Comparison of ENCODE assay signal across 8 mouse cellular contexts in the genomic region with DNA sequence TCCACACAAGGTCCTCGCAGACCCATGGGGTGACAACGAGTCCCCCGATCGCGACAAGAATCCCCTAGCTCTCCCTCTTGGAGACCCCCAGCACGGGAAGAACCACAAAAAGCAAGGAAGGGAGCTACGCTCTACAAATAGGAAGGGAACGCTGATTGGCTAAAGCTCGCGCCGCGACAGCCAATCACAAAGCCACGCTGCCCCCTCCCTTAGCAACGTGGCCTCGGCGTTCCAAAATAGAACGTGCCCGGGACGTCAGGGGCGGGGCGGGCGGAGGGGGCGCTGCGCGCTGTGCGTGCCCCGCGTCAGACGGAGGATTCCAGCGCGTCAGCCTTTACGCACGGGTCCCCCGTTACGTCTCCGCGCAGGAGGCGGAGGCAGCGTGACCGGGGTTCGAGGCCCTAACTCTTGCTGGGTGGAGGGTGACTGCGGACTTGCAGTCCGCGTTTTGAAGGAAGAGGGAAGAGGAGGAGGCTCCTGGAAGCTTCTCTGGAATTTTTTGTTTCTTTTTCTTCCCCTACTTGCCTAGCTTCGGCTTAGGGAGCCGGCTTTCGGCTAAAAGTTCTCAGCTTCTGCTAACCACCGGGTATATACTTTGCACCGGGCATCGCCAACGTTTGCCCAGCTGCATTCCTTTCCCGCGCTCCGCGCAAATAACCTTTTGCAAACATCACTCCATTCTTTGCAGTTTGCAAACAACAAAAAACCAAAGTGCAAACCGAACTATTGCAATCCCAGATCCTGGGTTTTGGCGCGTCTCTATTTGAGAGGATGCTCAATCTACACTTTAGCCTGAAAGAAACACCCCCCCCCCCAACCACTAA. TPM values are rescaled to one million over a fixed set of nuclear protein-coding genes. Genes with fewer than 3 reads are reported as not detected.
DNase-seq lines count a peak whose midpoint lies in the region; ATAC-seq and TF ChIP-seq lines count a peak whose summit lies in the region.

No protein-coding gene starts in this region.

- H3K27ac ChIP-seq in embryonic facial prominence, embryonic 13.5 days = peak overlapping the region; percentile 82
- H3K27ac ChIP-seq in heart, adult 2 months = peak overlapping the region; percentile 95
- peak overlapping the region; percentile 77 for H3K27ac ChIP-seq in kidney, adult 2 months (ENCODE audit: insufficient read depth, low read depth, low read length)
- no peak overlapping the region for H3K27ac ChIP-seq in limb, embryonic 11.5 days (replicated peaks; ENCODE audit: low read depth, low read length)
- H3K27ac ChIP-seq in midbrain, embryonic 13.5 days = peak overlapping the region; percentile 49

- H3K4me1 ChIP-seq in embryonic facial prominence, embryonic 13.5 days = peaks cover 36% of the 10 kb centered on the region
- H3K4me1 ChIP-seq in heart, adult 2 months (ENCODE audit: control insufficient read depth, insufficient read depth, low read length) = 0 out of 2 replicates have a peak, but pooled peaks cover 1% of the 10 kb centered on the region
- peaks cover 4% of the 10 kb centered on the region; the same call in 1 of the 2 replicates for H3K4me1 ChIP-seq in kidney, adult 2 months (ENCODE audit: control insufficient read depth, insufficient read depth, low read length)
- peaks cover 9% of the 10 kb centered on the region for H3K4me1 ChIP-seq in limb, embryonic 11.5 days (ENCODE audit: control insufficient read depth, insufficient read depth, low read length)
- peaks cover 39% of the 10 kb centered on the region for H3K4me1 ChIP-seq in midbrain, embryonic 13.5 days (replicated peaks)

- ATAC-seq in embryonic facial prominence, embryonic 13.5 days (ENCODE audit: insufficient number of reproducible peaks, insufficient read depth, low FRiP score, low TSS enrichment, low read depth) = peak; percentile 86
- peak; percentile 81 for ATAC-seq in limb, embryonic 11.5 days (ENCODE audit: insufficient number of reproducible peaks, low FRiP score, low TSS enrichment, low read depth)
- peak; percentile 82 for ATAC-seq in midbrain, embryonic 13.5 days

- no peaks in the 10 kb centered on the region for H3K36me3 ChIP-seq in embryonic facial prominence, embryonic 13.5 days
- H3K36me3 ChIP-seq in heart, adult 2 months (ENCODE audit: control insufficient read depth, insufficient read depth, low read length) = no peaks in the 10 kb centered on the region
- no peaks in the 10 kb centered on the region for H3K36me3 ChIP-seq in kidney, adult 2 months (ENCODE audit: control insufficient read depth, insufficient read depth, low read length)
- H3K36me3 ChIP-seq in limb, embryonic 11.5 days (ENCODE audit: control insufficient read depth, insufficient read depth, low read length) = no peaks in the 10 kb centered on the region
- no peaks in the 10 kb centered on the region for H3K36me3 ChIP-seq in midbrain, embryonic 13.5 days

- peak; percentile 56; the same call in 1 of the 2 replicates for TF ChIP-seq EP300 in heart, adult 2 months (IDR thresholded peaks at IDR 0.05; ENCODE audit: insufficient read depth, low read depth, low read length)

- H3K4me3 ChIP-seq in embryonic facial prominence, embryonic 13.5 days = peak overlapping the region; percentile 66
- peak overlapping the region; percentile 84 for H3K4me3 ChIP-seq in heart, adult 2 months
- peak overlapping the region; percentile 66 for H3K4me3 ChIP-seq in kidney, adult 2 months (ENCODE audit: insufficient read depth, low read depth, low read length)
- H3K4me3 ChIP-seq in limb, embryonic 11.5 days (ENCODE audit: low read depth, low read length) = peak overlapping the region; percentile 57
- peak overlapping the region; percentile 49 for H3K4me3 ChIP-seq in midbrain, embryonic 13.5 days (replicated peaks)

- H3K4me2 ChIP-seq in embryonic facial prominence, embryonic 13.5 days = peak overlapping the region; percentile 99
- peak overlapping the region; percentile 97 for H3K4me2 ChIP-seq in limb, embryonic 11.5 days (ENCODE audit: low read depth, severe bottlenecking)
- peak overlapping the region; percentile 81 for H3K4me2 ChIP-seq in midbrain, embryonic 13.5 days (replicated peaks)

- intact Hi-C loops in heart, adult 2 months (cut with DNase I) = no loop called here

- DNase-seq in 3T3-L1 (ENCODE audit: low read depth, low spot score) = peak; percentile 88
- DNase-seq in adrenal gland, postnatal 36 days = peak; percentile 98
- DNase-seq in heart, adult 2 months = peak; percentile 97
- DNase-seq in kidney, adult 2 months = peak; percentile 97
- DNase-seq in limb, embryonic 11.5 days (ENCODE audit: low spot score) = peak; percentile 97
- peak; percentile 86 for DNase-seq in spleen, adult 12 weeks (ENCODE audit: low spot score)

- H3K27me3 ChIP-seq in embryonic facial prominence, embryonic 13.5 days = peaks cover 53% of the 10 kb centered on the region
- no peaks in the 10 kb centered on the region for H3K27me3 ChIP-seq in heart, adult 2 months (ENCODE audit: control insufficient read depth, insufficient read depth, low read length)
- H3K27me3 ChIP-seq in kidney, adult 2 months (replicated peaks; ENCODE audit: control insufficient read depth, insufficient read depth, low read length) = no peaks in the 10 kb centered on the region
- H3K27me3 ChIP-seq in limb, embryonic 11.5 days (ENCODE audit: control insufficient read depth, insufficient read depth, low read length) = peaks cover 39% of the 10 kb centered on the region
- peaks cover 66% of the 10 kb centered on the region for H3K27me3 ChIP-seq in midbrain, embryonic 13.5 days

- no peaks in the 10 kb centered on the region for H3K79me2 ChIP-seq in heart, adult 2 months (replicated peaks; ENCODE audit: control insufficient read depth, insufficient read depth, low read length)

- H3K9ac ChIP-seq in embryonic facial prominence, embryonic 13.5 days = peak overlapping the region; percentile 70
- peak overlapping the region; percentile 70 for H3K9ac ChIP-seq in heart, adult 2 months (ENCODE audit: low read depth, low read length)
- H3K9ac ChIP-seq in limb, embryonic 11.5 days (ENCODE audit: low read length) = peak overlapping the region; percentile 9; the same call in 1 of the 2 replicates
- peak overlapping the region; percentile 60 for H3K9ac ChIP-seq in midbrain, embryonic 13.5 days (replicated peaks)

- TF ChIP-seq POLR2A in heart, adult 2 months (IDR thresholded peaks at IDR 0.05; ENCODE audit: insufficient read depth, low read depth, low read length) = peak; percentile 86; the same call in 1 of the 2 replicates
- no peak for TF ChIP-seq POLR2A in kidney, adult 2 months (IDR thresholded peaks at IDR 0.05; ENCODE audit: low read depth, low read length)

- WGBS in embryonic facial prominence, embryonic 13.5 days = under 1% methylated on average over 58 of the region's 58 CpGs
- WGBS in heart, adult 2 months = under 1% methylated on average over 58 of the region's 58 CpGs
- WGBS in kidney, adult 2 months = under 1% methylated on average over 58 of the region's 58 CpGs
- under 1% methylated on average over 58 of the region's 58 CpGs for WGBS in limb, embryonic 11.5 days
- under 1% methylated on average over 58 of the region's 58 CpGs for WGBS in midbrain, embryonic 13.5 days

- no peaks in the 10 kb centered on the region for H3K9me3 ChIP-seq in embryonic facial prominence, embryonic 13.5 days
- H3K9me3 ChIP-seq in limb, embryonic 11.5 days (ENCODE audit: control insufficient read depth, low read length) = no peaks in the 10 kb centered on the region
- H3K9me3 ChIP-seq in midbrain, embryonic 13.5 days = no peaks in the 10 kb centered on the region

- peak; percentile 50 for TF ChIP-seq CTCF in heart, adult 2 months (IDR thresholded peaks at IDR 0.05)
- TF ChIP-seq CTCF in kidney, adult 2 months (conservative IDR thresholded peaks at IDR 0.05; ENCODE audit: insufficient read depth, insufficient read length, low read depth, low read length) = no peak

RNA-seq across cellular contexts. Expression of gene Fosb, which starts 1.2 kb away (rescaled TPM):
- total RNA-seq in adrenal gland, postnatal 36 days (2021) = 10 to 100 TPM; 11.2 to 23.6 TPM
- polyA plus RNA-seq in embryonic facial prominence, embryonic 13.5 days (2015; fragmentation: Nextera tagmentation; extraction: Ambion mirVana) = 0.06 and 0.23 TPM in 2 replicates
- total RNA-seq in heart, adult 2 months (2021) = 1 to 10 TPM in 1 of 2 experiments, under 1 TPM in 1; 0.89 to 1.1 TPM
- polyA plus RNA-seq in heart, adult 2 months (2012; rRNA removed) = 0.94 and 1.1 TPM in 2 replicates
- 0.17 and 0.19 TPM in 2 replicates for polyA plus RNA-seq in kidney, adult 2 months (2012; rRNA removed)
- polyA plus RNA-seq in limb, embryonic 11.5 days (2014; fragmentation: Nextera tagmentation; extraction: Ambion mirVana) = 0.06 TPM in 1 of 2 replicates, not detected in the other
- polyA plus RNA-seq in midbrain, embryonic 13.5 days (2015; fragmentation: Nextera tagmentation; extraction: Ambion mirVana) = not detected in 2 replicates

RNA-seq across cellular contexts. Expression of gene Rtn2, which starts 26.2 kb away (rescaled TPM):
- total RNA-seq in adrenal gland, postnatal 36 days (2021) = 1 to 10 TPM; 4.6 to 5.1 TPM
- polyA plus RNA-seq in embryonic facial prominence, embryonic 13.5 days (2015; fragmentation: Nextera tagmentation; extraction: Ambion mirVana) = 10.2 and 11.7 TPM in 2 replicates
- 100 to 1,000 TPM; 114 to 136 TPM for total RNA-seq in heart, adult 2 months (2021)
- 273 and 340 TPM in 2 replicates for polyA plus RNA-seq in heart, adult 2 months (2012; rRNA removed)
- polyA plus RNA-seq in kidney, adult 2 months (2012; rRNA removed) = 7.6 and 19.1 TPM in 2 replicates
- polyA plus RNA-seq in limb, embryonic 11.5 days (2014; fragmentation: Nextera tagmentation; extraction: Ambion mirVana) = 9.0 and 10.0 TPM in 2 replicates
- polyA plus RNA-seq in midbrain, embryonic 13.5 days (2015; fragmentation: Nextera tagmentation; extraction: Ambion mirVana) = 97.4 and 102 TPM in 2 replicates

RNA-seq across cellular contexts. Expression of gene Ppm1n, which starts 28.8 kb away (rescaled TPM):
- not detected for total RNA-seq in adrenal gland, postnatal 36 days (2021)
- polyA plus RNA-seq in embryonic facial prominence, embryonic 13.5 days (2015; fragmentation: Nextera tagmentation; extraction: Ambion mirVana) = not detected in 2 replicates
- total RNA-seq in heart, adult 2 months (2021) = under 1 TPM in 1 of 2 experiments, not detected in 1; 0.21 TPM
- polyA plus RNA-seq in heart, adult 2 months (2012; rRNA removed) = 0.09 and 0.33 TPM in 2 replicates
- not detected in 2 replicates for polyA plus RNA-seq in kidney, adult 2 months (2012; rRNA removed)
- 0.24 TPM in 1 of 2 replicates, not detected in the other for polyA plus RNA-seq in limb, embryonic 11.5 days (2014; fragmentation: Nextera tagmentation; extraction: Ambion mirVana)
- polyA plus RNA-seq in midbrain, embryonic 13.5 days (2015; fragmentation: Nextera tagmentation; extraction: Ambion mirVana) = 0.34 and 0.88 TPM in 2 replicates

RNA-seq across cellular contexts. Expression of gene Ercc1, which starts 35.9 kb away (rescaled TPM):
- 10 to 100 TPM; 33.0 to 38.8 TPM for total RNA-seq in adrenal gland, postnatal 36 days (2021)
- 93.2 and 106 TPM in 2 replicates for polyA plus RNA-seq in embryonic facial prominence, embryonic 13.5 days (2015; fragmentation: Nextera tagmentation; extraction: Ambion mirVana)
- 10 to 100 TPM; 46.8 to 48.6 TPM for total RNA-seq in heart, adult 2 months (2021)
- 47.1 and 49.1 TPM in 2 replicates for polyA plus RNA-seq in heart, adult 2 months (2012; rRNA removed)
- polyA plus RNA-seq in kidney, adult 2 months (2012; rRNA removed) = 27.6 and 31.9 TPM in 2 replicates
- polyA plus RNA-seq in limb, embryonic 11.5 days (2014; fragmentation: Nextera tagmentation; extraction: Ambion mirVana) = 104 and 114 TPM in 2 replicates
- 84.1 and 91.9 TPM in 2 replicates for polyA plus RNA-seq in midbrain, embryonic 13.5 days (2015; fragmentation: Nextera tagmentation; extraction: Ambion mirVana)

RNA-seq across cellular contexts. Expression of gene Vasp, which starts 37.0 kb away (rescaled TPM):
- 10 to 100 TPM; 45.4 to 55.0 TPM for total RNA-seq in adrenal gland, postnatal 36 days (2021)
- polyA plus RNA-seq in embryonic facial prominence, embryonic 13.5 days (2015; fragmentation: Nextera tagmentation; extraction: Ambion mirVana) = 57.3 and 64.0 TPM in 2 replicates
- 10 to 100 TPM; 25.1 to 30.8 TPM for total RNA-seq in heart, adult 2 months (2021)
- 43.3 and 51.5 TPM in 2 replicates for polyA plus RNA-seq in heart, adult 2 months (2012; rRNA removed)
- polyA plus RNA-seq in kidney, adult 2 months (2012; rRNA removed) = 69.5 and 71.5 TPM in 2 replicates
- polyA plus RNA-seq in limb, embryonic 11.5 days (2014; fragmentation: Nextera tagmentation; extraction: Ambion mirVana) = 62.3 and 65.6 TPM in 2 replicates
- polyA plus RNA-seq in midbrain, embryonic 13.5 days (2015; fragmentation: Nextera tagmentation; extraction: Ambion mirVana) = 28.6 and 38.0 TPM in 2 replicates

Comparison
In these comparisons a context has a peak if more than half of its experiments do, and no peak if none do; other contexts are left out.
1. H3K9ac ChIP-seq: peak in every context shown above with its lines; median percentile 70 in embryonic facial prominence, embryonic 13.5 days; 70 in heart, adult 2 months; 60 in midbrain, embryonic 13.5 days; 9 in limb, embryonic 11.5 days.